Mouse (Mus musculus): ENCODE results near the gene Gm3646. TPM values are rescaled to one million over a fixed set of nuclear protein-coding genes. Genes with fewer than 3 reads are reported as not detected.

Gm3646 gene
- 1 to 10 TPM; 1.3 to 1.9 TPM for total RNA-seq (2021)
- long read RNA-seq, experiment 1, partial matches to known transcripts: 1 of 10 reads
- long read RNA-seq, experiment 1, other reads (novel, unspliced or antisense): 5 of 10 reads
- long read RNA-seq, experiment 2, transcript Gm3646-201 (2 exons, 352 nt): major isoform, 5 of 9 reads
- long read RNA-seq, experiment 2, partial matches to known transcripts: 0 of 9 reads
- long read RNA-seq, experiment 2, other reads (novel, unspliced or antisense): 4 of 9 reads

GRCm38 (mm10) chr1:39805243-39805979 is at the start of gene Gm3646:
Gm3646 (minus strand) TSS chr1:39805332.
- DNase-seq: no peak
- intact Hi-C loops (cut with DNase I): no loop called here

GRCm38 (mm10) chr1:39847066-39847465 is 41.9 kb upstream of the Gm3646 start:
- DNase-seq: no peak
- intact Hi-C loops (cut with DNase I): no loop called here

GRCm38 (mm10) chr1:39846031-39846550 is 41.0 kb upstream of the Gm3646 start:
- DNase-seq: no peak
- intact Hi-C loops (cut with DNase I): no loop called here

- no peak for DNase-seq
- intact Hi-C loops (cut with DNase I): no loop called here
These were observed 38.2 kb upstream of the Gm3646 start for GRCm38 (mm10) chr1:39843328-39843727.

GRCm38 (mm10) chr1:39842218-39843007 is 37.3 kb upstream of the Gm3646 start:
- intact Hi-C loops (cut with DNase I): no loop called here
- no peak for DNase-seq

GRCm38 (mm10) chr1:39840856-39841255 is 35.7 kb upstream of the Gm3646 start:
- intact Hi-C loops (cut with DNase I): no loop called here
- no peak for DNase-seq

GRCm38 (mm10) chr1:39839838-39840237 is 34.7 kb upstream of the Gm3646 start:
- intact Hi-C loops (cut with DNase I): no loop called here
- DNase-seq: no peak

GRCm38 (mm10) chr1:39839217-39839616 is 34.1 kb upstream of the Gm3646 start:
- DNase-seq: no peak
- intact Hi-C loops (cut with DNase I): no loop called here

- intact Hi-C loops (cut with DNase I): no loop called here
- DNase-seq: no peak
These were observed 33.5 kb upstream of the Gm3646 start for GRCm38 (mm10) chr1:39838487-39839169.

- DNase-seq: no peak
- intact Hi-C loops (cut with DNase I): no loop called here
These were observed 26.5 kb upstream of the Gm3646 start for GRCm38 (mm10) chr1:39831594-39832039.

GRCm38 (mm10) chr1:39830786-39831593 is 25.9 kb upstream of the Gm3646 start:
- DNase-seq: no peak

GRCm38 (mm10) chr1:39824902-39825301 is 19.8 kb upstream of the Gm3646 start:
- no peak for DNase-seq
- intact Hi-C loops (cut with DNase I): no loop called here

More at GRCm38 (mm10) chr1:39830786-39831593, 25.9 kb upstream of the Gm3646 start:
- intact Hi-C loops (cut with DNase I): no loop called here

- no peak for DNase-seq
- intact Hi-C loops (cut with DNase I): no loop called here
These were observed 19.1 kb upstream of the Gm3646 start for GRCm38 (mm10) chr1:39824240-39824639.

- no peak for DNase-seq
- intact Hi-C loops (cut with DNase I): no loop called here
These were observed 14.5 kb upstream of the Gm3646 start for GRCm38 (mm10) chr1:39819596-39819995.

GRCm38 (mm10) chr1:39815766-39816165 is 10.6 kb upstream of the Gm3646 start:
- no peak for DNase-seq
- intact Hi-C loops (cut with DNase I): no loop called here

GRCm38 (mm10) chr1:39813067-39813466 is 7.9 kb upstream of the Gm3646 start:
- intact Hi-C loops (cut with DNase I): no loop called here
- DNase-seq: no peak

GRCm38 (mm10) chr1:39804789-39805188 is 343 bp downstream of the Gm3646 start:
- intact Hi-C loops (cut with DNase I): no loop called here
- DNase-seq: no peak

- intact Hi-C loops (cut with DNase I): no loop called here
- DNase-seq: no peak
These were observed 2.2 kb downstream of the Gm3646 start for GRCm38 (mm10) chr1:39802946-39803345.

GRCm38 (mm10) chr1:39797496-39797895 is 7.6 kb downstream of the Gm3646 start:
- intact Hi-C loops (cut with DNase I): no loop called here
- no peak for DNase-seq

GRCm38 (mm10) chr1:39796765-39797164 is 8.4 kb downstream of the Gm3646 start:
- intact Hi-C loops (cut with DNase I): no loop called here
- DNase-seq: no peak

Data from gastrocnemius, postnatal 36 days (tissue).